Mouse (Mus musculus): Measurements from ENCODE around the gene Adcyap1.

Adcyap1 gene

GRCm38 (mm10) chr17:93198717-93199116 lies at the start of gene Adcyap1:
Gene Adcyap1 (plus strand): TSS chr17:93199017.
- DNase-seq, result no peak

- no peak for DNase-seq
These were observed 40.5 kb upstream of the Adcyap1 start for GRCm38 (mm10) chr17:93158280-93158851.

- DNase-seq, result no peak
These were observed 29.2 kb upstream of the Adcyap1 start for GRCm38 (mm10) chr17:93169572-93169971.

DNA sequence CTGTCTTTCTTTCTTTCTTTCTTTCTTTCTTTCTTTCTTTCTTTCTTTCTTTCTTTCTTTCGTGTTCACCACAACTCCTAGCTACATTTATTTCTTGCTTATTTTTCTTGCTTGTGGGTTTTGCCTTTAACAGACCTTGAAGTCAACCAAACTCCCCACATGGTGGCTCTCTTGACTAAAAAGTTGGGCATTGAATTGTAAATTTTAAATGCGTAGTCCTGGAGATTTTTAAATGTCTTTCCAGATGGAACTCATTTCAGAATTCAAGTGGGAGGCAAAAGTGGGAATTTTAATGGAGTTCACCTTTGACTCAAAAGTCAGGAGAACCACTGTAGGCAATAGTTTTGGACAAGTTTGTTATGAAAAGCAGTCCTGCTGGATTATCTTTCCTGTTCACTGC lies 2.0 kb upstream of the Adcyap1 start:
- no peak for DNase-seq

DNA sequence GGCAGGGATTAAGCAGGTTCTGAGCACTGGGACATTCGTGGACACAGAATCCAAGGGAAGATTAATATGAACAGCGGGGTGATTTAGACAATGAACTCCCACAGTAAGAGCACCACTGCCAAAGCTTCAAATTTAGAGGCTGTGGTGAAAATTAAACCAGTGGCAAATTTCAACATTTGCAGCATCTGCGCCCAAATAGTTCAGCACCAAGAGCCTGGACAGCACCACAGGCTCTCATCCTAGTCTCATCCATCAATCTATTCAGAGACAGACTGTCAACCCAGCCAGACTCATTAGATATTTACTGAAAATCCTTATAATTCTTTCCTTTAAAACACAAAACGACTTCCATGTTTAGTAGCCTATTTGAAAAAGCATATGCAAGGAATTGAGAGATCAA lies 604 bp upstream of the Adcyap1 start:
- no peak for DNase-seq

- no peak for DNase-seq
These were observed 401 bp downstream of the Adcyap1 start for GRCm38 (mm10) chr17:93199218-93199617.

- no peak for DNase-seq
These were observed 930 bp downstream of the Adcyap1 start for GRCm38 (mm10) chr17:93199747-93200146.

DNA sequence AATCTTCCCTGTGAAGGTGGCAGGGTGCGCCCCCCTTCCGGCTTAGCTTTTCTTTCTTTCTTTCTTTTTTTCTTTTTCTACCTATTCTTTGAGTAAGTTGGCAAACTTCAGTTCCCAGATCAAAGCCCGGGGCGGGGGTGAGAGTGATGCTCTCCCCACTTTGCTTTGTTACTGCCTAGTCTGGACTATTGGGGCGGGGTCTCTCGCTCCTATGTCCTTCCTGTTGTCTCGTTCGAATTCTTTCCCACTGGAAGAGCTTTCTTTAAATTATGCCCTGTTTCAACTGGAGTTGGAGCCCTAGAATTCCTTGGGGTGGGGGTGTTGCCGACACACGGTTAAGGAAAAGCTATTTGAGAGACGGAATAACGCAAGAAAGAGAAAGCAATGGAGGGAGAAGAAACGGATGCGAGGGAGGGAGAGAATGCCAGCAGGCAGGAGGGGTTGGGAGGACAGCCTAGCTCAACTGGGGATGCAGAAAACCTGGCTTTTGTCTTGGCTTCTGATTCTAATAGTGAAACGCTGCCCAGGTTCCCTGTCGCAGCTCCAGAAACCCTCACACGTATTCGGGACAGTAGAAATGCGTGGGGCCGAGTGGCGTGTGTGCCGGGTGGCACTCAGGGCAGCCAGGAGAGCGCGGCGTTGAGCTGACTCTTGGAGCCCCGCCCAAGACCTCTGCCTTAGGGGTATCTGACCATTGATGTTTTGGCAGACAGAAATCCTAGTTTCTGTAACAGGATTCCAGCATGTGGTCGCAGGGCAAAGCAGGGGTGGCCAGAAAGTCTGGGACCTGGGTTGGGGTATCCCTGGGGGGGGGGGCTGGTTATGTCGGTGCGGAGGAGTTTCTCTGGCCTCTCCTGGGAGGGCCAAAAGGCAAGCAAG lies 1.8 kb downstream of the Adcyap1 start:
- DNase-seq, result no peak

DNA sequence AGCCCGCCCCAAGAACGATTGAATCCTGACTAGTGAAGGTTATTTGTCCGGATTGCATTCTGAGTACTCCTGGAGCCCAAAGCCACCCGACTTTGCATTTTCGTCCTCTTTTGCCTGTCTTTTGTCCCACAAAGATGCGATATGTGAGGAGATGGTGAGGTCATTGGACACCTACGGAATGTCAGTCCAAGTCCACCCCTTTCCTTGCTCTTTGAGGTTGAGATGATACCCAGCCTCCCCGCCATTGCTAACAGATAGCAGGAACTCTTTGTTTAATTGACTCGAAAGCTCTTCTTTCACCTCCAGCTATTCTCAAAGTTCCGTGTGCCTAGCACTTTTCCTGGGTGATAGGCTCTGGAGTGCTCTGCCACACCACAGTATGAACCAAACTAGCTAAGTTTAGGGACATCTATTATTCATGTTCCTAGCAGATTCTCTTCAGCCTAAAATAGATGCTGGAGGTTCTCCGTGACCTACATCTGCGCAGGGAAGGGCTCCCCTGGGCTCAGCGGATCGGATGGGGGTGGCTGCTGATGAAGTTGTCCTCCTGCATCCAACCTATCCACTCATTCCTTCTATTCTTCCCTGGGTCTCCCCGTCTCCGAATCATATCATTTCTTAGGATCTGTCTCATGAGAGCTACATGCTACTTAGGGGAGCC lies 2.6 kb downstream of the Adcyap1 start:
- no peak for DNase-seq

DNA sequence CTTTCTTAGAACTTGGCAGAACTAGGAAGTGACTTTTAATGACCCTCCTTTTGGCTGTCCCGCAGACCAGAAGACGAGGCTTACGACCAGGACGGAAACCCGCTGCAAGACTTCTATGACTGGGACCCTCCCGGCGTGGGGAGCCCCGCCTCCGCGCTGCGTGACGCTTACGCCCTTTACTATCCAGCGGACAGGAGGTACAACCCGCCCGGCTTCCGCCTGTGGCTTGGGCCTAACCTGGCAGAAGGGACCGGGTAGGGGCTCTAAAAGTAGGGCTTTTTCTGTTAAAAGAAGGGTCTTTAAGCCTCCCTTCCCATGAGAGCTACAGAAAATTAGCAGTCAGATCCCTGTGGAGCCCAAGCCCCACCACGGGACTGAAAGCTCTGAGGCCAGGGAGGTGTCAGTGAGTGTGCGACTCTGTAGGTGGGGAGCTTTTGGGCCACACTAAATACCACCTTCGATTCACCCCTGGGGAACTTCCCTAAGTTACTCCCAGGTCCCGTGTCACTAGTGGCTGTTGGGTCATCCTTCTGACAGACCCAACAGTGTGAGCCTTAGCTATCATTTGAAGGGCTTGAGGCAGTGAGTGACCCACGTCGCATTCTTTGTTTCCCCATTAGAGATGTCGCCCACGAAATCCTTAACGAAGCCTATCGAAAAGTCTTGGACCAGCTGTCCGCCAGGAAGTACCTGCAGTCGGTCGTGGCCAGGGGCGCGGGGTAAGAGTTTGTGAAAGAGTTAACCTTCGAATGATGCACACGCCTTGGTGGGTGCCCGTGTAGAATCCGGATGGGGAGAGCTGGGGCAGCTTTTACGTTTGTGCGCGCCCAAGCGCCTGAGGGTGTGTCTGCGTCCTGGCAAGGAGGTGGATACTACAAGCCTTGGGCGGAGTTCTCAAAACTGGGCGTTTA lies 3.6 kb downstream of the Adcyap1 start:
- DNase-seq, result no peak

DNA sequence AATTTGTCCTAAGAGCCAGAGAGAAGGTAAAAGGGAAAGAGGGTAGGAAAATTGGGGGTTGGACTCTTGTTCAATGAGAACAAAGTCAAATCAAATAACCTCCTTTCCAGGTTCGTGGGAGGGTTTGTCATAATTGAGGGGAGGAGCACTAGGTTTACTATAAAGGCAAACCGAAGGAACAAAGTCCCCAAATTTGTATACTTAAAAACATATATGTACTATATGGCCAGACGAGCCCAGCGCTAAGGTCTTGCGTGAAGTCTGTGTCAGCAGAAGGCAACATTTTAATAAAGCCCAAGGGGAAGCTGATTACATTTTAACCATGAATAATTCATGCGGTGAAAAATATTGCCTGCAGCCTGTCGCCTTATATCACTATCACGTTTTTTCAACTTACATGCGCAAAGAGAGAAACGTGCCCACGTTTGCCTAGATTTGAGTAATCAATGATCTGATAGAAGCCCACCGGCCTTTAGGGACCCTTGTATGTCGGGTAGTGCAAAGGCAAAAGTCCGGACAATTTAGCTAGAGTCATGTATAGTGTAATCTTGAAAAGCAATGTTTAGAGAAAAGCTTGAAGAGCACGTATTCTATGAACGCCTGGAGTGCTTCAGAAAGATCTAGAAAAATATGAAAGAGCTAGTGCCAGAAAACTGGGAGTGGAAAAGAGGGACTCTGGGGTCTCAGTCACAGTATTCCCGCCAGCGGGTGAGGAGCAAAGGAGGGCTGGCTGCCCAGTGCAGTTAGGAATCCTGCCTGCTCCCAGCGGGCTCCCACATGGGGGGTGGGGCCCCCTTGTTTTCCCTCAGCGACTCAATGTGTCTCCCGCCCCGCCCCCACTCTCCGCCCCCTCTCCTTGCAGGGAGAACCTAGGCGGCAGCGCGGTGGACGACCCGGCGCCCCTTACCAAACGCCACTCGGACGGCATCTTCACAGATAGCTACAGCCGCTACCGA lies 4.5 kb downstream of the Adcyap1 start:
- DNase-seq, result no peak

- no peak for DNase-seq
These were observed 19.0 kb downstream of the Adcyap1 start for GRCm38 (mm10) chr17:93217785-93218184.

DNA sequence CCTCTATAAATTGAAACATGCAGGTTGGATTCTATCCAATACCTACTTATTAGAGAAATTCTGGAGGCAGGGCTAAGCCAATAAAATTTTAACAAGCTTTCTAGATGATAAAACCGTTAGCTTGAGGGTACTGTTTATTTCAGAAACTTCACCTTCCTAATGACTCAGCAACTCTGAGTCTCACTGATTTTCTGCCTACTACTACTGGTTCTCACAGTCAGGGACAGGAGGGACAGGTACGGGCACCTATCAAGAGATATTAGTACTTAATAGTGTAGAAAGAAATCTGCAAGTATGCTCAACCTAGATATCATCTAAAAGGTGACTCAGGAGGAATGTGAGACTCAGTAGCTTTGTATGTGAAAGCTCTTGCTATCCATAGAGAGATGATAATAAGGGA lies 19.8 kb downstream of the Adcyap1 start:
- DNase-seq, result no peak

GRCm38 (mm10) chr17:93237355-93237754 lies 38.5 kb downstream of the Adcyap1 start:
- DNase-seq, result no peak

Measured in spleen, adult 18-20 months (tissue).